Mouse (Mus musculus) neural tube, postnatal 0 days (tissue): ENCODE measurements around the gene Ntsr2. TPM values are rescaled to one million over a fixed set of nuclear protein-coding genes. Genes with fewer than 3 reads are reported as not detected.

ENCODE experiments used
- polyA plus RNA-seq: library from polyadenylated mRNA; unstranded; fragments of >200 nt; fragmentation: Nextera tagmentation; extraction: Ambion mirVana; gene quantifications from 2 replicates; pipeline ENCODE4 v1.2.1, GENCODE M21; 2015

Gene Ntsr2
- polyA plus RNA-seq, result 26.2 and 31.2 TPM in 2 replicates

GRCm38 (mm10) chr12:16653332-16654093 is at the start of gene Ntsr2:
Gene Ntsr2 (plus strand): TSS chr12:16653382.

GRCm38 (mm10) chr12:16610936-16611335 is 42.2 kb upstream of the Ntsr2 start, which contains the start of gene Lpin1:
Gene Lpin1 (minus strand): TSS chr12:16610966.

Other genes with a start within 250 kb of the Ntsr2 start
- 10.1 and 11.5 TPM in 2 replicates for gene Lpin1, start 42.4 kb upstream of the Ntsr2 start, polyA plus RNA-seq
- 0.55 and 0.85 TPM in 2 replicates for gene Greb1, start 147.5 kb downstream of the Ntsr2 start, polyA plus RNA-seq
- 23.7 and 24.7 TPM in 2 replicates for gene E2f6, start 157.6 kb downstream of the Ntsr2 start, polyA plus RNA-seq
- gene Rock2, start 241.5 kb downstream of the Ntsr2 start, polyA plus RNA-seq, result 14.2 and 17.3 TPM in 2 replicates